9 mouse cellular contexts compared by ENCODE assay signal in the genomic region with DNA sequence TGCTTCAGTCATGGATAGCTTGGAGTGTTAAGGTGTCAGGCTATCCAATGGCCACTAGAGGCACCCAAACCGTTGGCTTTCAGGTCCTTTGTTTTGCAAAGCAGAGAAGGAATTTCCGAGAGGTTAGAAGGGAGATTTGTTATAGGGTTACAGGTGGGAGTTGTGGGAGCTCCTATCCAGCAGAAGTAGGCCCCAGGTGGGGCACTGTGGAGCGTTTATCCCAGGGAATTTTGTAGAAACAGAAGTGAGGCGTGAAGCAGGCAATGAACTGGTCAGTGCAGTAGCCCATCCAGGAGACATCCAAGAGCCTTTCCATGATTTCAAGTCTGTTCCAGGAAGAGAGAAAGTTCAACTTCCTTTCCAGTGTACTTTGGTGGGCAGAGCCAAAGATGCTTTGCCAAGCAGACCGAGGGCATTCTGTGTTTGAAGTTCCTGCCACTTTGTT. TPM values are rescaled to one million over a fixed set of nuclear protein-coding genes. Genes with fewer than 3 reads are reported as not detected.
DNase-seq lines count a peak whose midpoint lies in the region; ATAC-seq and TF ChIP-seq lines count a peak whose summit lies in the region.
"Had no signal": no experiment of that assay in that cellular context is flagged by ENCODE, and none has a peak within 500 bp of the region (broad histone marks: within the 10 kb centered on the region; RNA-seq: fewer than 3 reads in every experiment).

No protein-coding gene starts in this region.

- peak overlapping the region; percentile 38 for H3K4me3 ChIP-seq in forebrain, embryonic 10.5 days
- H3K4me3 ChIP-seq in hindbrain, embryonic 15.5 days: peak overlapping the region; percentile 15; the same call in 1 of the 2 replicates
- no peak overlapping the region for H3K4me3 ChIP-seq in liver, embryonic 14.5 days (ENCODE audit: insufficient read depth in 1 of 2, low read depth in 2 of 2, low read length in 2 of 2)
- no peak overlapping the region for H3K4me3 ChIP-seq in neural tube, embryonic 14.5 days (ENCODE audit: low read depth, low read length)

- TF ChIP-seq CTCF in liver, embryonic 14.5 days (IDR thresholded peaks at IDR 0.05; ENCODE audit: low read depth): peak; percentile 59

- H3K27me3 ChIP-seq in forebrain, embryonic 10.5 days (ENCODE audit: poor library complexity, severe bottlenecking): no peaks in the 10 kb centered on the region
- H3K27me3 ChIP-seq in hindbrain, embryonic 15.5 days: no peaks in the 10 kb centered on the region
- H3K27me3 ChIP-seq in liver, embryonic 14.5 days (ENCODE audit: control insufficient read depth, insufficient read depth, low read length): no peaks in the 10 kb centered on the region
- H3K27me3 ChIP-seq in neural tube, embryonic 14.5 days (ENCODE audit: control insufficient read depth, insufficient read depth, low read length): no peaks in the 10 kb centered on the region

- no peaks in the 10 kb centered on the region for H3K9me3 ChIP-seq in forebrain, embryonic 10.5 days
- H3K9me3 ChIP-seq in hindbrain, embryonic 15.5 days: no peaks in the 10 kb centered on the region
- no peaks in the 10 kb centered on the region for H3K9me3 ChIP-seq in liver, embryonic 14.5 days (ENCODE audit: control insufficient read depth, low read length)
- H3K9me3 ChIP-seq in neural tube, embryonic 14.5 days (ENCODE audit: control insufficient read depth, low read length): no peaks in the 10 kb centered on the region

- WGBS in forebrain, embryonic 10.5 days: 6% methylated on average over 5 of the region's 5 CpGs
- WGBS in hindbrain, embryonic 15.5 days: 4% methylated on average over 5 of the region's 5 CpGs
- WGBS in liver, embryonic 14.5 days (ENCODE audit: insufficient replicate concordance): 9% methylated on average over 5 of the region's 5 CpGs
- 4% methylated on average over 5 of the region's 5 CpGs for WGBS in neural tube, embryonic 14.5 days

- 0 out of 2 replicates have a peak overlapping the region, but pooled peaks have one; percentile 20 for H3K9ac ChIP-seq in hindbrain, embryonic 15.5 days
- no peak overlapping the region; the same call in 1 of the 2 replicates for H3K9ac ChIP-seq in liver, embryonic 14.5 days (replicated peaks)
- H3K9ac ChIP-seq in neural tube, embryonic 14.5 days (replicated peaks; ENCODE audit: low read depth, low read length): 0 out of 2 replicates have a peak overlapping the region, but pooled peaks have one; percentile 32

- peak; percentile 38 for DNase-seq in adrenal gland, adult 2 months
- DNase-seq in adrenal gland, postnatal 25 days: no peak
- DNase-seq in Muller cell, postnatal 12 days (ENCODE audit: inconsistent ontology term): peak; percentile 77
- peak; percentile 67 for DNase-seq in forebrain, embryonic 10.5 days (ENCODE audit: extremely low spot score, low spot score)
- no peak for DNase-seq in liver, embryonic 14.5 days (ENCODE audit: low read depth in 3 of 3, low spot score in 3 of 3)
- no peak for DNase-seq in frontal cortex, postnatal 10 days (ENCODE audit: low spot score in 2 of 2)

- peak overlapping the region; percentile 82 for H3K27ac ChIP-seq in forebrain, embryonic 10.5 days
- peak overlapping the region; percentile 98 for H3K27ac ChIP-seq in hindbrain, embryonic 15.5 days (replicated peaks)
- no peak overlapping the region; the same call in 1 of the 2 replicates for H3K27ac ChIP-seq in liver, embryonic 14.5 days
- H3K27ac ChIP-seq in neural tube, embryonic 14.5 days (ENCODE audit: low read depth, low read length): no peak overlapping the region

- peaks cover 20% of the 10 kb centered on the region for H3K4me1 ChIP-seq in forebrain, embryonic 10.5 days
- H3K4me1 ChIP-seq in hindbrain, embryonic 15.5 days (replicated peaks): peaks cover 21% of the 10 kb centered on the region
- peaks cover 5 to 10% of the 10 kb centered on the region in 2 experiments for H3K4me1 ChIP-seq in liver, embryonic 14.5 days (replicated peaks; ENCODE audit: control insufficient read depth in 2 of 2, insufficient read depth in 2 of 2, low read length in 1 of 2)
- peaks cover 6% of the 10 kb centered on the region; the same call in 1 of the 2 replicates for H3K4me1 ChIP-seq in neural tube, embryonic 14.5 days (ENCODE audit: control insufficient read depth, insufficient read depth, low read length)

- peak overlapping the region; percentile 84 for H3K4me2 ChIP-seq in hindbrain, embryonic 15.5 days
- H3K4me2 ChIP-seq in liver, embryonic 14.5 days (ENCODE audit: low read depth): peak overlapping the region; percentile 44
- H3K4me2 ChIP-seq in neural tube, embryonic 14.5 days (ENCODE audit: low read depth, low read length): 0 out of 2 replicates have a peak overlapping the region, but pooled peaks have one; percentile 25

- no peak for TF ChIP-seq EP300 in liver, embryonic 14.5 days (IDR thresholded peaks at IDR 0.05; ENCODE audit: low read depth)

- no peaks in the 10 kb centered on the region for H3K36me3 ChIP-seq in forebrain, embryonic 10.5 days (replicated peaks)
- no peaks in the 10 kb centered on the region for H3K36me3 ChIP-seq in hindbrain, embryonic 15.5 days
- H3K36me3 ChIP-seq in liver, embryonic 14.5 days (replicated peaks; ENCODE audit: control insufficient read depth, insufficient read depth, low read depth): no peaks in the 10 kb centered on the region
- no peaks in the 10 kb centered on the region for H3K36me3 ChIP-seq in neural tube, embryonic 14.5 days (ENCODE audit: control insufficient read depth, insufficient read depth, low read length)

- no peak for ATAC-seq in hindbrain, embryonic 15.5 days (ENCODE audit: low FRiP score, low read depth)
- no peak for ATAC-seq in liver, embryonic 14.5 days (ENCODE audit: insufficient read depth)
- no peak for ATAC-seq in neural tube, embryonic 14.5 days (ENCODE audit: low read depth)

RNA-seq across cellular contexts. Expression of gene Alyref2, which starts 1.6 kb away (rescaled TPM):
- total RNA-seq in adrenal gland, adult 2 months (2021): 1 to 10 TPM; 3.6 to 8.3 TPM
- polyA plus RNA-seq in adrenal gland, adult 2 months (2012; rRNA removed): 2.5 and 4.1 TPM in 2 replicates
- 9.2 and 11.9 TPM in 2 replicates for total RNA-seq in adrenal gland, postnatal 25 days (2021)
- 8.0 and 8.5 TPM in 2 replicates for polyA plus RNA-seq in forebrain, embryonic 10.5 days (2016; fragmentation: Nextera tagmentation; extraction: Ambion mirVana)
- 27.6 and 30.9 TPM in 2 replicates for polyA plus RNA-seq in hindbrain, embryonic 15.5 days (2015; fragmentation: Nextera tagmentation; extraction: Ambion mirVana)
- polyA plus RNA-seq in liver, embryonic 14.5 days (2012; rRNA removed): 1.7 and 2.5 TPM in 2 replicates
- 2.4 and 2.9 TPM in 2 replicates for polyA plus RNA-seq in liver, embryonic 14.5 days (2014; fragmentation: Nextera tagmentation; extraction: Ambion mirVana)
- 30.1 and 32.7 TPM in 2 replicates for polyA plus RNA-seq in neural tube, embryonic 14.5 days (2014; fragmentation: Nextera tagmentation; extraction: Ambion mirVana)

RNA-seq across cellular contexts. Expression of gene Itln1, which starts 33.4 kb away (rescaled TPM):
- total RNA-seq in adrenal gland, adult 2 months (2021): not detected
- polyA plus RNA-seq in adrenal gland, adult 2 months (2012; rRNA removed): not detected in 2 replicates
- total RNA-seq in adrenal gland, postnatal 25 days (2021): not detected in 2 replicates
- polyA plus RNA-seq in forebrain, embryonic 10.5 days (2016; fragmentation: Nextera tagmentation; extraction: Ambion mirVana): not detected in 2 replicates
- not detected in 2 replicates for polyA plus RNA-seq in hindbrain, embryonic 15.5 days (2015; fragmentation: Nextera tagmentation; extraction: Ambion mirVana)
- not detected in 2 replicates for polyA plus RNA-seq in liver, embryonic 14.5 days (2012; rRNA removed)
- not detected in 2 replicates for polyA plus RNA-seq in liver, embryonic 14.5 days (2014; fragmentation: Nextera tagmentation; extraction: Ambion mirVana)
- not detected in 2 replicates for polyA plus RNA-seq in neural tube, embryonic 14.5 days (2014; fragmentation: Nextera tagmentation; extraction: Ambion mirVana)
- total RNA-seq: neutrophil, adult 5-6 weeks had no signal

RNA-seq across cellular contexts. Expression of gene Cd244a, which starts 57.3 kb away (rescaled TPM):
- 1 to 10 TPM in 1 of 2 experiments, under 1 TPM in 1; 0.84 to 1.2 TPM for total RNA-seq in adrenal gland, adult 2 months (2021)
- polyA plus RNA-seq in adrenal gland, adult 2 months (2012; rRNA removed): 0.12 and 0.15 TPM in 2 replicates
- total RNA-seq in adrenal gland, postnatal 25 days (2021): 0.70 TPM in 1 of 2 replicates, not detected in the other
- polyA plus RNA-seq in forebrain, embryonic 10.5 days (2016; fragmentation: Nextera tagmentation; extraction: Ambion mirVana): not detected in 2 replicates
- 0.09 TPM in 1 of 2 replicates, not detected in the other for polyA plus RNA-seq in hindbrain, embryonic 15.5 days (2015; fragmentation: Nextera tagmentation; extraction: Ambion mirVana)
- 0.09 and 0.12 TPM in 2 replicates for polyA plus RNA-seq in liver, embryonic 14.5 days (2012; rRNA removed)
- polyA plus RNA-seq in liver, embryonic 14.5 days (2014; fragmentation: Nextera tagmentation; extraction: Ambion mirVana): 0.22 and 0.24 TPM in 2 replicates
- polyA plus RNA-seq in neural tube, embryonic 14.5 days (2014; fragmentation: Nextera tagmentation; extraction: Ambion mirVana): not detected in 2 replicates

Comparison
In these comparisons a context has a peak if more than half of its experiments do, and no peak if none do; other contexts are left out.
1. DNase-seq: peak in adrenal gland, adult 2 months (single experiment), Muller cell, postnatal 12 days (single experiment) and forebrain, embryonic 10.5 days (single experiment); none in adrenal gland, postnatal 25 days (single experiment), liver, embryonic 14.5 days (0 of 3) and frontal cortex, postnatal 10 days (0 of 2).
2. H3K27ac ChIP-seq: peak in forebrain, embryonic 10.5 days (single experiment) and hindbrain, embryonic 15.5 days (single experiment); none in liver, embryonic 14.5 days (single experiment) and neural tube, embryonic 14.5 days (single experiment).
3. H3K4me3 ChIP-seq: peak in forebrain, embryonic 10.5 days (single experiment) and hindbrain, embryonic 15.5 days (single experiment); none in liver, embryonic 14.5 days (0 of 2) and neural tube, embryonic 14.5 days (single experiment).
4. H3K4me2 ChIP-seq: peak in every context shown above with its lines; median percentile 84 in hindbrain, embryonic 15.5 days; 44 in liver, embryonic 14.5 days; 25 in neural tube, embryonic 14.5 days.